Mouse (Mus musculus) neural tube, embryonic 12.5 days (tissue): ENCODE results near the gene Fbl. TPM values are rescaled to one million over a fixed set of nuclear protein-coding genes. Genes with fewer than 3 reads are reported as not detected.

Source experiments
- ATAC-seq: fragments of 200-750 bp; cut with Nextera tagmentation; 2 replicates; pipeline ENCODE4 v1.8.0; 2017; ENCODE audit warnings: low read depth, mild to moderate bottlenecking, moderate TSS enrichment, moderate library complexity; ENCODE audit not compliant: low FRiP score
- H3K27ac ChIP-seq: fragments of 300-500 bp; sonication (generic); 2 replicates; pipeline ENCODE4 v1.5.1; 2016
- H3K27me3 ChIP-seq: fragments of 300-500 bp; sonication (generic); replicated peaks from 2 replicates; pipeline ENCODE4 v1.6.1; 2016; ENCODE audit warnings: mild to moderate bottlenecking
- H3K36me3 ChIP-seq: fragments of 300-500 bp; sonication (generic); 2 replicates; pipeline ENCODE4 v1.6.1; 2016; ENCODE audit warnings: mild to moderate bottlenecking
- H3K4me1 ChIP-seq: fragments of 300-500 bp; sonication (generic); 2 replicates; pipeline ENCODE4 v1.6.1; 2016
- H3K4me2 ChIP-seq: fragments of 300-500 bp; sonication (generic); replicated peaks from 2 replicates; pipeline ENCODE4 v1.6.1; 2016; ENCODE audit warnings: mild to moderate bottlenecking
- H3K4me3 ChIP-seq: fragments of 300-500 bp; sonication (generic); 2 replicates; pipeline ENCODE4 v1.5.1; 2016
- H3K9ac ChIP-seq: fragments of 300-500 bp; sonication (generic); 2 replicates; pipeline ENCODE4 v1.6.1; 2016; ENCODE audit warnings: mild to moderate bottlenecking
- H3K9me3 ChIP-seq: fragments of 300-500 bp; sonication (generic); 2 replicates; pipeline ENCODE4 v1.6.1; 2016; ENCODE audit warnings: mild to moderate bottlenecking
- WGBS: fragments of 180-500 bp; shearing (Covaris S2); methylation state at CpG from one replicate; pipeline ENCODE4 v1.1.7; 2016; 5-methylcytosine and 5-hydroxymethylcytosine counted together
- polyA plus RNA-seq: library from polyadenylated mRNA; unstranded; fragments of >200 nt; fragmentation: Nextera tagmentation; extraction: Ambion mirVana; gene quantifications from 2 replicates; pipeline ENCODE4 v1.2.1, GENCODE M21; 2016

Gene Fbl
- polyA plus RNA-seq, 1 experiment from 2014 or later = 118 TPM

- H3K27ac ChIP-seq = 0 out of 2 replicates have a peak overlapping the region, but pooled peaks have one; percentile 7
- peak overlapping the region; percentile 86 for H3K4me3 ChIP-seq
- no peak for ATAC-seq
- peaks cover 26% of the 10 kb centered on the region for H3K4me1 ChIP-seq
- no peaks in the 10 kb centered on the region for H3K36me3 ChIP-seq
- WGBS = 14% methylated on average over 9 of the region's 9 CpGs
- H3K9me3 ChIP-seq = no peaks in the 10 kb centered on the region
- H3K9ac ChIP-seq = peak overlapping the region; percentile 49
- peak overlapping the region; percentile 95 for H3K4me2 ChIP-seq
- H3K27me3 ChIP-seq = no peaks in the 10 kb centered on the region
These were observed 992 bp upstream of the Fbl start for GRCm38 (mm10) chr7:28168320-28169115.

- H3K9ac ChIP-seq = no peak overlapping the region
- WGBS = 88% methylated on average over 4 of the region's 4 CpGs
- no peaks in the 10 kb centered on the region for H3K27me3 ChIP-seq
- no peak overlapping the region for H3K27ac ChIP-seq
- peaks cover 15% of the 10 kb centered on the region for H3K4me1 ChIP-seq
- peaks cover 35% of the 10 kb centered on the region for H3K36me3 ChIP-seq
- no peak overlapping the region for H3K4me3 ChIP-seq
- no peaks in the 10 kb centered on the region for H3K9me3 ChIP-seq
- ATAC-seq = no peak
- H3K4me2 ChIP-seq = no peak overlapping the region
These were observed 5.8 kb downstream of the Fbl start for GRCm38 (mm10) chr7:28175358-28175757.

GRCm38 (mm10) chr7:28179228-28179627, 9.7 kb downstream of the Fbl start, which contains the start of gene Dyrk1b:
Gene Dyrk1b, plus strand, starts transcription at chr7:28179469.
- peak; percentile 89 for ATAC-seq
- Histone ChIP-seq H3K9me3 (no peaks in the 10 kb centered on the region), H3K27me3 (no peaks in the 10 kb centered on the region), H3K27ac (peak within 1 kb of the TSS; percentile 83), H3K36me3 (peaks cover 67% of the 10 kb centered on the region), H3K4me3 (peak within 1 kb of the TSS; percentile 95), H3K4me1 (peaks cover 13% of the 10 kb centered on the region), H3K9ac (peak within 1 kb of the TSS; percentile 93), H3K4me2 (peak within 1 kb of the TSS; percentile 85)
- 1% methylated on average over 25 of the region's 25 CpGs for WGBS

- Histone ChIP-seq H3K9ac (peak overlapping the region; percentile 93), H3K36me3 (peaks cover 72% of the 10 kb centered on the region), H3K27me3 (no peaks in the 10 kb centered on the region), H3K27ac (peak overlapping the region; percentile 83), H3K9me3 (no peaks in the 10 kb centered on the region), H3K4me3 (peak overlapping the region; percentile 95), H3K4me2 (peak overlapping the region; percentile 85), H3K4me1 (peaks cover 13% of the 10 kb centered on the region)
- peak; percentile 96 for ATAC-seq
- 2% methylated on average over 33 of the region's 56 CpGs for WGBS
These were observed 10.3 kb downstream of the Fbl start for GRCm38 (mm10) chr7:28179741-28180377.

GRCm38 (mm10) chr7:28180890-28181289, 11.4 kb downstream of the Fbl start:
- H3K4me2 ChIP-seq = peak overlapping the region; percentile 85
- peak overlapping the region; percentile 95 for H3K4me3 ChIP-seq
- H3K9me3 ChIP-seq = no peaks in the 10 kb centered on the region
- WGBS = 84% methylated on average over 5 of the region's 5 CpGs
- H3K36me3 ChIP-seq = peaks cover 72% of the 10 kb centered on the region
- peak overlapping the region; percentile 93 for H3K9ac ChIP-seq
- ATAC-seq = no peak
- peaks cover 13% of the 10 kb centered on the region for H3K4me1 ChIP-seq
- H3K27ac ChIP-seq = no peak overlapping the region
- no peaks in the 10 kb centered on the region for H3K27me3 ChIP-seq

GRCm38 (mm10) chr7:28181376-28181775, 11.9 kb downstream of the Fbl start:
- Histone ChIP-seq H3K27me3 (no peaks in the 10 kb centered on the region), H3K4me2 (peak overlapping the region; percentile 85), H3K9ac (peak overlapping the region; percentile 93), H3K9me3 (no peaks in the 10 kb centered on the region), H3K4me1 (peaks cover 13% of the 10 kb centered on the region), H3K4me3 (peak overlapping the region; percentile 95; the same call in 1 of the 2 replicates), H3K27ac (no peak overlapping the region), H3K36me3 (peaks cover 72% of the 10 kb centered on the region)
- no peak for ATAC-seq
- WGBS = 96% methylated on average over 12 of the region's 12 CpGs

- no peak for ATAC-seq
- no peak overlapping the region for H3K4me3 ChIP-seq
- H3K9ac ChIP-seq = no peak overlapping the region
- H3K36me3 ChIP-seq = peaks cover 72% of the 10 kb centered on the region
- H3K4me2 ChIP-seq = no peak overlapping the region
- no peaks in the 10 kb centered on the region for H3K9me3 ChIP-seq
- H3K4me1 ChIP-seq = peaks cover 13% of the 10 kb centered on the region
- no peak overlapping the region for H3K27ac ChIP-seq
- WGBS = 97% methylated on average over 22 of the region's 22 CpGs
- no peaks in the 10 kb centered on the region for H3K27me3 ChIP-seq
These were observed 12.8 kb downstream of the Fbl start for GRCm38 (mm10) chr7:28182320-28182719.

- H3K9ac ChIP-seq = no peak overlapping the region
- no peaks in the 10 kb centered on the region for H3K9me3 ChIP-seq
- peaks cover 98% of the 10 kb centered on the region for H3K36me3 ChIP-seq
- H3K4me2 ChIP-seq = no peak overlapping the region
- 95% methylated on average over 14 of the region's 14 CpGs for WGBS
- no peak for ATAC-seq
- H3K4me1 ChIP-seq = peaks cover 6% of the 10 kb centered on the region; the same call in 1 of the 2 replicates
- H3K27me3 ChIP-seq = no peaks in the 10 kb centered on the region
- H3K4me3 ChIP-seq = no peak overlapping the region
- no peak overlapping the region for H3K27ac ChIP-seq
These were observed 16.4 kb downstream of the Fbl start for GRCm38 (mm10) chr7:28185884-28186283.

- no peak for ATAC-seq
- Histone ChIP-seq H3K4me2 (no peak overlapping the region), H3K36me3 (peaks cover 100% of the 10 kb centered on the region), H3K9me3 (no peaks in the 10 kb centered on the region), H3K4me3 (no peak overlapping the region), H3K9ac (no peak overlapping the region), H3K4me1 (no peaks in the 10 kb centered on the region), H3K27ac (no peak overlapping the region), H3K27me3 (no peaks in the 10 kb centered on the region)
- 89% methylated on average over 8 of the region's 8 CpGs for WGBS
These were observed 17.1 kb downstream of the Fbl start for GRCm38 (mm10) chr7:28186631-28187030.

GRCm38 (mm10) chr7:28191489-28191888, 22.0 kb downstream of the Fbl start:
- Histone ChIP-seq H3K36me3 (peaks cover 86% of the 10 kb centered on the region), H3K9me3 (no peaks in the 10 kb centered on the region), H3K9ac (no peak overlapping the region), H3K27me3 (no peaks in the 10 kb centered on the region), H3K4me2 (no peak overlapping the region), H3K4me3 (no peak overlapping the region), H3K4me1 (no peaks in the 10 kb centered on the region), H3K27ac (no peak overlapping the region)
- WGBS = 90% methylated on average over 3 of the region's 3 CpGs
- ATAC-seq = no peak

- Histone ChIP-seq H3K27ac (no peak overlapping the region), H3K4me2 (no peak overlapping the region), H3K4me1 (no peaks in the 10 kb centered on the region), H3K27me3 (no peaks in the 10 kb centered on the region), H3K36me3 (peaks cover 82% of the 10 kb centered on the region), H3K9ac (no peak overlapping the region), H3K9me3 (no peaks in the 10 kb centered on the region), H3K4me3 (no peak overlapping the region)
- WGBS = 100% methylated on average over 1 of the region's 1 CpGs
- no peak for ATAC-seq
These were observed 22.4 kb downstream of the Fbl start for GRCm38 (mm10) chr7:28191903-28192302.

GRCm38 (mm10) chr7:28195414-28196098, 26.0 kb downstream of the Fbl start:
- 87% methylated on average over 5 of the region's 5 CpGs for WGBS
- no peaks in the 10 kb centered on the region for H3K4me1 ChIP-seq
- no peak for ATAC-seq

More at GRCm38 (mm10) chr7:28195414-28196098, 26.0 kb downstream of the Fbl start:
- Histone ChIP-seq H3K4me2 (no peak overlapping the region), H3K4me3 (no peak overlapping the region), H3K36me3 (peaks cover 52% of the 10 kb centered on the region), H3K27ac (no peak overlapping the region), H3K27me3 (no peaks in the 10 kb centered on the region), H3K9ac (no peak overlapping the region), H3K9me3 (no peaks in the 10 kb centered on the region)
